Mouse (Mus musculus): ENCODE results near the gene Thtpa.
A peak's percentile ranks its signal among the peaks of the same experiment; 100 is the strongest.

The Thtpa gene

GRCm38 (mm10) chr14:55077481-55078365, 16.9 kb upstream of the Thtpa start:
- DNase-seq (ENCODE audit: low read depth in 1 of 2, low spot score in 2 of 2), result no peak

- no peak for DNase-seq (ENCODE audit: low read depth in 1 of 2, low spot score in 2 of 2)
Measured at GRCm38 (mm10) chr14:55078366-55078989, 16.1 kb upstream of the Thtpa start.

- DNase-seq (ENCODE audit: low read depth in 1 of 2, low spot score in 2 of 2), result no peak
Measured at GRCm38 (mm10) chr14:55079214-55079970, 15.2 kb upstream of the Thtpa start.

GRCm38 (mm10) chr14:55081105-55081504, 13.5 kb upstream of the Thtpa start:
- no peak for DNase-seq (ENCODE audit: low read depth in 1 of 2, low spot score in 2 of 2)

- DNase-seq (ENCODE audit: low read depth in 1 of 2, low spot score in 2 of 2), result no peak
Measured at GRCm38 (mm10) chr14:55083481-55083880, 11.1 kb upstream of the Thtpa start.

GRCm38 (mm10) chr14:55085324-55086008, 9.1 kb upstream of the Thtpa start:
- DNase-seq (ENCODE audit: low read depth in 1 of 2, low spot score in 2 of 2), result no peak

- DNase-seq (ENCODE audit: low read depth in 1 of 2, low spot score in 2 of 2), result no peak
Measured at GRCm38 (mm10) chr14:55086009-55086514, 8.5 kb upstream of the Thtpa start.

GRCm38 (mm10) chr14:55089199-55089947, 5.2 kb upstream of the Thtpa start:
- DNase-seq (ENCODE audit: low read depth in 1 of 2, low spot score in 2 of 2), result no peak

- no peak for DNase-seq (ENCODE audit: low read depth in 1 of 2, low spot score in 2 of 2)
Measured at GRCm38 (mm10) chr14:55091209-55091865, 3.2 kb upstream of the Thtpa start.

- peak; percentile 67 to 69 for DNase-seq (ENCODE audit: low read depth in 1 of 2, low spot score in 2 of 2)
Measured at GRCm38 (mm10) chr14:55092011-55092577, 2.5 kb upstream of the Thtpa start, which contains the start of gene Zfhx2. Gene Zfhx2 (minus strand): TSS chr14:55092324.

- no peak for DNase-seq (ENCODE audit: low read depth in 1 of 2, low spot score in 2 of 2)
Measured at GRCm38 (mm10) chr14:55093927-55094326, 657 bp upstream of the Thtpa start.

- no peak for DNase-seq (ENCODE audit: low read depth in 1 of 2, low spot score in 2 of 2)
Measured at GRCm38 (mm10) chr14:55095263-55095662, 679 bp downstream of the Thtpa start.

- DNase-seq (ENCODE audit: low read depth in 1 of 2, low spot score in 2 of 2), result no peak
Measured at GRCm38 (mm10) chr14:55095671-55096070, 1.1 kb downstream of the Thtpa start.

- DNase-seq (ENCODE audit: low read depth in 1 of 2, low spot score in 2 of 2), result no peak
Measured at GRCm38 (mm10) chr14:55096573-55097087, 2.0 kb downstream of the Thtpa start.

GRCm38 (mm10) chr14:55097646-55098045, 3.1 kb downstream of the Thtpa start:
- no peak for DNase-seq (ENCODE audit: low read depth in 1 of 2, low spot score in 2 of 2)

GRCm38 (mm10) chr14:55098067-55098466, 3.5 kb downstream of the Thtpa start:
- no peak for DNase-seq (ENCODE audit: low read depth in 1 of 2, low spot score in 2 of 2)

GRCm38 (mm10) chr14:55101592-55101991, 7.0 kb downstream of the Thtpa start:
- no peak for DNase-seq (ENCODE audit: low read depth in 1 of 2, low spot score in 2 of 2)

GRCm38 (mm10) chr14:55102253-55102785, 7.7 kb downstream of the Thtpa start:
- no peak for DNase-seq (ENCODE audit: low read depth in 1 of 2, low spot score in 2 of 2)

GRCm38 (mm10) chr14:55104365-55104764, 9.8 kb downstream of the Thtpa start:
- DNase-seq (ENCODE audit: low read depth in 1 of 2, low spot score in 2 of 2), result no peak
